Mouse (Mus musculus) urinary bladder, postnatal 25 days (tissue): Measurements from ENCODE around the gene Fto.

Source experiments
- DNase-seq: peaks from one replicate; pipeline ENCODE4 v3.0.0; 2022; ENCODE audit warnings: low spot score

Gene Fto

DNA sequence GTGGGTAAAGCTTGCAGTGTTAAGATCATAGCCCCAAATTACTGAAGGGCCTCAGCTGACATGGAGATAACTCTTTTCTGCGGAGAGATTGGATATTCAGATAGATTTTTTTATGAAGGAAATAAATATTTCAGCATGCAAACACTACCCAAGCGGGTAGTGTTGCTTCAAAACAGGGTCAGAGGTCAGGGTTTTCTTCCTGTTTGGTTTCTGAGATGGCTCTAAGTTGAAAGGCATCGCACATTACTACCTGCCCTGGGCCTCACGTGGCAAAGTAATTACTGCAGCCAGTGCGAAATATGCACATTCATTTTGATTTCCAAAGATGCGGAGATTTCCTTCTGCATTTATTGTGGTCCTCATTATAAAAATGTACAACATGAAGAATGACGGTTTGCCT lies 249.3 kb downstream of the Fto start:
- no peak for DNase-seq

- no peak for DNase-seq
Observed at GRCm38 (mm10) chr8:91563326-91563725, 250.0 kb downstream of the Fto start.

DNA sequence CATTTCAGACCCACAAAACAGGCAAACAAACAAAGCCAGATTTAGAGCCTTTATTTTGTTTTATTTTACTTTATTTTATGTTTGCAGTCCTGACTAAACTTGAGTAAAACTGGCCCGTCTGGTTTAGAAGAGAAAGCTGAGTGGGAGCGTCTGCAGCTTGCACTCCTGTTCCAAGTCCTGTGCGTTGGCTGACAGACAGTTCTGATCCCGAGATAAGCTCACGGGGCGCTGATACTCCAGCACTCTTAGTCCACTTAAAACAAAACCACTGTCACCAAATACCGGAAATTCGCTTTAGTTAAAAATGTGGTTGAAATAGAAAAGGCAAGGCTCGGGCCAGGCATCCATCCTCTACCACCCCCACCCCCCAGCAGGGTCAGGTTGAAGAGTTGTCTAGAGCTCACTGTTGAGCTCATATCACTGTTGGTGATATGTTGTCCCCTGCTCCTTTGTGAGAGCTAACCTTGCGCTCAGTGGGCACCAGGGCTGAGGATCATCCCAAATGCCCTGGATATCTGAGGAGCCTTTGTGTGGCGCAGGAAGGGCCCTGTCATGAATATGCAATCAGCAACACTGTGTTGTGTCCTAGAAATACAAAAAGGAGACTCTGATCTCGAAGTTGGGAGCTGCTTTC lies 252.7 kb downstream of the Fto start:
- DNase-seq, result no peak

GRCm38 (mm10) chr8:91566503-91566869 lies 253.2 kb downstream of the Fto start:
- no peak for DNase-seq

GRCm38 (mm10) chr8:91569874-91570273 lies 256.5 kb downstream of the Fto start:
- no peak for DNase-seq

DNA sequence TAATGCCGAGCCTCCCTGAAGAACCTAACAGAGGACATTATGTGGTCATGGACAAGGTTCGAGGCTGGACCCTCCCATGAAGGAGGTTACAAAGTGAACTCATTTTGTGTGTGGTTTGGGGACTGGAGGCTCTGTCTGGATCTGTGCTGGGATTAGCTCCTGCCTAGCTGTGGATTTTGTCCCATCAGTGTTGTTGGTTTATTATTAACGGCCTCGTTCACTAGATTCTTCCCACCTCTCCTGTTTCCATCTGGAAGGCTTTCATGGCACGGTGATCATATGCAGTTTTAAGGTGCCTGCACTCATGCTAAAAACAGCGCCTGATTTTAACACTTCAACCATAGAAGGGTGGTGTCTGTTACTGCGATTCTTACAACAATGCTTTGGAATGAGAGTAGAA lies 257.5 kb downstream of the Fto start:
- no peak for DNase-seq

DNA sequence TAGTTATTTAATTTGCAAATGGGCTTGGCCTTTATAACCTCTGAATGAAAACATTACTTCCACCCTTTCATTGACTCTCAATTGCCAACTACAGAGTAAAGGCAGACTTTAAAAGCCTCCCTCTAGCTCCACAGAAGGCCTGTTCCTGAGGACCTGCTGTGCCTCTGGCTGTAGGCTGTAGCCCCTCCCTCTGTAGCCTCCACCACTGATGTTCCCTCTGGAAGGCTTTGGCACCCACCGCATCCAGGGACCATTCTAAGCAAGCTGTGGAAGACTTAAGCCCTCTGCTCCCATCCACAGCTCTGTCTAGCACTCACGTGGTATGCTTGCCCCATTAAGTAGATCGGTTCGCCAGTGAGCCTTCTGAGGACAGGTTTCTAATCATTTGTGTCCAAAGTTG lies 258.7 kb downstream of the Fto start:
- DNase-seq, result no peak

DNA sequence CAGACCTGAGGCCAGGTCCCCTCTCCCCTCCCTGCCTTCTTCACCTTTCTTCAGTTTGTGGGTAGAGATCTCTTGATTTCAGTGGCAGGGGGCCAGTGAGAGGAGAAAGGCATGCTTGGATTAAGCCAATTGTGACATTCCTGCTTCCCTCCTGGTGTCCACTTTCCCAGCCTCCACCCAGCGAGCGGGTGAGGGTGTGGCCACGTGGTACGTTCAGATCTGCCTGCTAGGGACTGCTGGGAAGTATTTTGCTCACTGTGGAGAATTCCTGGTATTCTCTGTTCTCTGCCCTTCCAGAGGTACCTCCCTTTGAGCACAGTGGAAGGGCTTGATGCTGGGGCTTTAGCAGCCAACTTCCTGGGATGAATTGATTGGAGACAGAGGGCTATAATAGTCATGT lies 259.3 kb downstream of the Fto start:
- no peak for DNase-seq

GRCm38 (mm10) chr8:91575576-91575975 lies 262.3 kb downstream of the Fto start:
- DNase-seq, result no peak

GRCm38 (mm10) chr8:91576086-91576917 lies 263.0 kb downstream of the Fto start:
- DNase-seq, result no peak

GRCm38 (mm10) chr8:91576918-91577241 lies 263.6 kb downstream of the Fto start:
- no peak for DNase-seq

GRCm38 (mm10) chr8:91577605-91578004 lies 264.3 kb downstream of the Fto start:
- DNase-seq, result no peak

DNA sequence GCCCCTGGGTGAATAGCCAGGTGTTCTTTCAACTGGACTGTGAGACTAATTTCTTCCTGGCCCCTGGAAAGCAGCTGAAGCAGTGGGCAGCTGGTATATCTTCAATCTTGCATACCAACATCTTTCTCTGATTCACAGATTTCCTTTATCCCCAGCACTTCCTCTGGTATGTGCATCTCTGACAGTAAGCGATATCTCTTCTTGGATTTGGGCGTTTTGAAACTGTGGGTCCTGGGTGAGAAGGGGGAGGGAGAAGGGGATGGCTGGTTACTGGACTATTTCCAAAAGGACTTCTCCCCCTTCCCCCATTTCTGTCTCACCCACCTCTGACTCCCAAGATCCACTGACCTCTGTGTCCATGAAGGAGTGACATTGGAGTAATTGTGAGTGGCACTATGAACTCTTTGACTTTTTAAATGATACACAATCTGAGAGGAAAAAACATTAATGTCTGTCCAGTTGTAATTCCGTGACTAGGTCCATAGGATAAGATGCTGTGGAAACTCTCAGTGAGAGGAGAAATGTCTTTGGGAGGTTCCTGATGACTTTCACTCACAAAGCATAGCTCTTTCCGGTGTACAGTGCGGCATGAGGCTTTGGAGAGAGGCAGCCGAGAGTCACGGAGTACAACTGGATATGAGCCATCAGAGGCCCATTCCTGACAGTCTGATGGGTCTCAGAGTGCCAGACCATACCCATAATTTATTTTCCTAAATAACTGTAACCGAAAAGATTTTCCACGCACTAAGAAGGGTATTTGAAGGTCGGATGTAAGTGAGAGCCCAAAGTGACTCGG lies 271.5 kb downstream of the Fto start:
- no peak for DNase-seq

GRCm38 (mm10) chr8:91592436-91593105 lies 279.2 kb downstream of the Fto start:
- DNase-seq, result no peak

DNA sequence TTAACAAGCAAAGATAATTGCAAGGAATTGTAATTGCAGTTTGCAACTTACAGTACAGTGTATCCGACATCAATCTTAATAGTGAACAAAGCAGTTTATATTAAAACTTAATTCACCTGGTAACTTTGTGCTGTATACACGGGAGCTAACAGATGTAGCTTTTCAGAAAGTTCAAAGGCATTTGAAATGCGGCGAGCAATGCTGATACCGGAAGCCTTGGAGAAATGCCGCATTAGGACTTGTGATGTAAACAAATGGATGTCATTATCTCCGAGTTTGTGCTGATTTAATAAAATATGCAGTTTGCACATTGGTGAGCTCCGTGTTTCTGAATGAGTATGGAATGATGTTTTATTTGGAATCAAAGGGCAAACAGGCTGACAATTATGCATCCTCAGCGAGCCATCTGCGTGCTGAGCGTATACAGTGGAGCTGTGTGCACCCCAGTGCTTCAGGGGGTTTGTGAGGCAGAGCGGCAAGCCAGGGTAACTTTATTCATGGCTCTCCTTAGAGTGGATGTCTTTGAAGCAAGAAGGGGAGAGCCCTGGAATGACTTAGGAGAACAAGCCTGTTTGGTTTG lies 280.0 kb downstream of the Fto start:
- no peak for DNase-seq

GRCm38 (mm10) chr8:91599349-91599837 lies 286.1 kb downstream of the Fto start:
- no peak for DNase-seq

DNA sequence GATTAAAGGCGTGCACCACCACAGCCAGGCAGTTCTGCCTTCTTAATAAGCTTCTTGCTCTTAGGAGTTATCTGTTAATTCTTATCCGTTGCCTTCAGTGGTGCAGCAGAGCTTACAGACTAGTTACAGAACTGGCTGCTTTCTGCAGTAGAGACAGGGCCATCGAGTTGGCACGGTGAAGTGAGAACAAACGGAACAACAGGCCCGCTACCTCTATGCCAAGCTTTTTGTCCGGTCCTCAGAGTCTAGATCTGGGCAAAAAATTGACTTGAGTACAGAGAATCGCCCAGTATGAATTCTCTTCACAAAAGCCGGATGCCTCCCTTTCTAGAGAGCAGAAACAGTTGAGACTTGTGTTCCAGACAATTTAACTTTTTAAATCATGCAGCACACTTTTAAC lies 290.4 kb downstream of the Fto start:
- DNase-seq, result no peak

DNA sequence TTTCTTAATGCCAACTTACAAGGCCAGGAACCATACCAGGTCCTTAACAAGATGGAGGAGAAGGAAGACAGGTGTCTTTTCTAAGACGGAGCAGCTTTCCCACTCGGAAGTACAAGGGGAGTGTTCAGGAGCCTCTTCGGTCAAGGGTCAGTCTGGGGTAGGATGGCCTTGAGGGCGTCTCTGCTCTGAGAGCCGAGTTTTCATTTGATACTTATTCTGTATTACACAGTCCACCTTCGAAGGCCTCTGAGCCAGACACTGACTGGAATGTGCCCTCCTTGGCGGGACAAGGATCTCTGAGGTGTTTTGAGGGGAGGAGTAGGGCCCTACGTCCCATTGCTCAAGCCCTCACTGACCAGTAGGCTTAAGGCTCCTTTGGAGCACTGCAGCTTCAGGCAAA lies 292.6 kb downstream of the Fto start:
- no peak for DNase-seq

GRCm38 (mm10) chr8:91607091-91607490 lies 293.8 kb downstream of the Fto start:
- no peak for DNase-seq

DNA sequence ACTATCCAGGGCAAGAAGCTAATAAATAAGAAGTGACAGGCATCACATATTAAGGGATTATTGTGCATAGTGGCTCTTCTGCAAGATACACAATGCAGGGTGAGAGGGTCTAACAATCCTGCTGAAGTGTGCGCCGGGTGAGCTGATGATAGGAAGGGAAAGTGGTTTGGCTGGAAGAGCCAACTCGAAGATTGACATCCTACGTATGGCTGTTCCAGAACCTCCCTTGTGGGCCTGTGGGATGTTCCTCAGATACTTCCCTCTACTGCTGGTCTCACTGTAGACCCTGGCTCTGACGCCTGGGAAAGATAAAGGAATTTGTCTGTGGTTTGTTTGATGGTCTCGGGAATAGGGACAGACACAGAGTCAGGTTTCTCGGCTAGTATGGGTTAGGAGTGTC lies 297.9 kb downstream of the Fto start:
- no peak for DNase-seq

GRCm38 (mm10) chr8:91611723-91612362 lies 298.5 kb downstream of the Fto start:
- DNase-seq, result no peak
